Mouse (Mus musculus): ENCODE measurements around the gene Cdc42ep3.

The Cdc42ep3 gene

GRCm38 (mm10) chr17:79345001-79345709, 9.7 kb downstream of the Cdc42ep3 start:
- no peak for DNase-seq (ENCODE audit: low spot score in 2 of 2)

GRCm38 (mm10) chr17:79343334-79343946, 11.5 kb downstream of the Cdc42ep3 start:
- DNase-seq (ENCODE audit: low spot score in 2 of 2), result no peak

- no peak for DNase-seq (ENCODE audit: low spot score in 2 of 2)
Measured at GRCm38 (mm10) chr17:79342639-79343333, 12.1 kb downstream of the Cdc42ep3 start.

GRCm38 (mm10) chr17:79341946-79342470, 12.9 kb downstream of the Cdc42ep3 start:
- no peak for DNase-seq (ENCODE audit: low spot score in 2 of 2)

- no peak for DNase-seq (ENCODE audit: low spot score in 2 of 2)
Measured at GRCm38 (mm10) chr17:79337494-79337893, 17.4 kb downstream of the Cdc42ep3 start.

GRCm38 (mm10) chr17:79334701-79335100, 20.2 kb downstream of the Cdc42ep3 start:
- DNase-seq (ENCODE audit: low spot score in 2 of 2), result peak in 1 of 2 experiments; percentile 56

- no peak for DNase-seq (ENCODE audit: low spot score in 2 of 2)
Measured at GRCm38 (mm10) chr17:79333650-79334049, 21.2 kb downstream of the Cdc42ep3 start.

- no peak for DNase-seq (ENCODE audit: low spot score in 2 of 2)
Measured at GRCm38 (mm10) chr17:79332864-79333263, 22.0 kb downstream of the Cdc42ep3 start.

GRCm38 (mm10) chr17:79330397-79330796, 24.5 kb downstream of the Cdc42ep3 start:
- no peak for DNase-seq (ENCODE audit: low spot score in 2 of 2)

- no peak for DNase-seq (ENCODE audit: low spot score in 2 of 2)
Measured at GRCm38 (mm10) chr17:79326868-79327376, 28.0 kb downstream of the Cdc42ep3 start.

- DNase-seq (ENCODE audit: low spot score in 2 of 2), result no peak
Measured at GRCm38 (mm10) chr17:79317085-79317751, 37.7 kb downstream of the Cdc42ep3 start.

GRCm38 (mm10) chr17:79315415-79316094, 39.3 kb downstream of the Cdc42ep3 start:
- DNase-seq (ENCODE audit: low spot score in 2 of 2), result no peak

GRCm38 (mm10) chr17:79310465-79310864, 44.4 kb downstream of the Cdc42ep3 start:
- no peak for DNase-seq (ENCODE audit: low spot score in 2 of 2)

- no peak for DNase-seq (ENCODE audit: low spot score in 2 of 2)
Measured at GRCm38 (mm10) chr17:79309506-79309905, 45.4 kb downstream of the Cdc42ep3 start.

GRCm38 (mm10) chr17:79305644-79306043, 49.2 kb downstream of the Cdc42ep3 start:
- DNase-seq (ENCODE audit: low spot score in 2 of 2), result no peak

GRCm38 (mm10) chr17:79303744-79304497, 51.0 kb downstream of the Cdc42ep3 start:
- no peak for DNase-seq (ENCODE audit: low spot score in 2 of 2)

- DNase-seq (ENCODE audit: low spot score in 2 of 2), result no peak
Measured at GRCm38 (mm10) chr17:79303238-79303637, 51.7 kb downstream of the Cdc42ep3 start.

- no peak for DNase-seq (ENCODE audit: low spot score in 2 of 2)
Measured at GRCm38 (mm10) chr17:79299925-79300324, 55.0 kb downstream of the Cdc42ep3 start.

- no peak for DNase-seq (ENCODE audit: low spot score in 2 of 2)
Measured at GRCm38 (mm10) chr17:79298968-79299367, 55.9 kb downstream of the Cdc42ep3 start.

GRCm38 (mm10) chr17:79295926-79296325, 59.0 kb downstream of the Cdc42ep3 start:
- no peak for DNase-seq (ENCODE audit: low spot score in 2 of 2)

Measured in spleen, postnatal 4 days (tissue).